Mouse (Mus musculus) liver, adult 2 months (tissue): ENCODE results near the gene Per3.

Source experiments
- CTCF ChIP-seq: fragments of 200-500 bp; IDR thresholded peaks from 2 replicates; pipeline ENCODE4 v1.5.1; 2011; ENCODE audit warnings: low read depth, low read length, control low read depth
- POLR2A ChIP-seq: fragments of 200-500 bp; IDR thresholded peaks from 2 replicates; pipeline ENCODE4 v1.6.1; 2011; ENCODE audit warnings: low read length, control low read depth; ENCODE audit not compliant: insufficient read depth; ENCODE audit errors: extremely low read depth

GRCm38 (mm10) chr4:151027001-151027400 is 17.5 kb downstream of the Per3 start:
- TF ChIP-seq CTCF (peak; percentile 46), POLR2A (no peak)
